Mouse (Mus musculus) cerebellum, adult (tissue): ENCODE data around the gene Dvl2.

ENCODE experiments used
- ATAC-seq: cut with Nextera tagmentation; 2 replicates; pipeline ENCODE4 v1.9.2; 2017; ENCODE audit warnings: mild to moderate bottlenecking, moderate library complexity, mixed read lengths; ENCODE audit not compliant: insufficient number of reproducible peaks, low FRiP score, low TSS enrichment

Gene Dvl2

DNA sequence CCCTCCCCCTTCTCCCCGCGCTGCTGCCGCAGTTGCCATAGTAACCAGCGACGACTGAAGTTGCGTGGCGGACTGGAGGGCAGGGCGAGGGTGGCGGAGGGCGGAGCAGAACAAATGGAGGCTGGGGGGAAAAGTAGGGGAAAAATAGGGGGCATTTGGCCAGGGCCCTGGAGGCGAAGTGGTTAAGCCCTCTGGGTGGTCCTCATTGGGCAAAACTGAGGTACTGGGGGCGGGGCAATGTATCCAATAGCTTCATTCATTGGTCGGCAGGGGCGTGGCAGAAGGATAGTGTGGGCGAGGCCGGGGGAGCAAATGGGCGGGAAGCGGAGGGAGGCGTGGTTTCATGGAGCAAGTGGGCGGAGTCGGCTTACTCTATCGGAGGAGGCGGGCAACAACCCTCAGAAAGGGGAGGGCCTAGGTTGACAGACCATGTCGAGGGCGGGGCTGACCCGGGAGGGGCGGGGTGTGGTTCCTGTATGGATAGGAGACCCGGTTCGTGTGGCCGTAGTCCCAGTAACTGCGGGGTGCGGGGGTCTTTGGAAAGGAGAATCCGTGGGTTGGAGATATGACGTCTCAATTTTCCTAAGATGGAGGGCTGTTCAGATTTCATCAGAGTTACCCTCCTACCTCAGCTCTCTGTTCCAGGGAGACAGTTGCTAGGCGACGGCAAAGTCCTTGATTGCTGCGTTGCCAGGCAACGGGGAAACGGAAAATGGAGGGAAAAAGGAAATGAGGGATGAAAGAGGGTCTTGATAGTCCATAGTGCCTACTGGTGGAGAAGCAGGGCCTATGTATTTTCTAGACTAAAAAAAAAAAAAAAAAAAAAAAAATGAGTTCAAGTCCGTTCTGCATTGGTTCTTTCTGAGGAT lies 21.1 kb downstream of the Dvl2 start:
- ATAC-seq: peak; percentile 36; the same call in 1 of the 2 replicates

DNA sequence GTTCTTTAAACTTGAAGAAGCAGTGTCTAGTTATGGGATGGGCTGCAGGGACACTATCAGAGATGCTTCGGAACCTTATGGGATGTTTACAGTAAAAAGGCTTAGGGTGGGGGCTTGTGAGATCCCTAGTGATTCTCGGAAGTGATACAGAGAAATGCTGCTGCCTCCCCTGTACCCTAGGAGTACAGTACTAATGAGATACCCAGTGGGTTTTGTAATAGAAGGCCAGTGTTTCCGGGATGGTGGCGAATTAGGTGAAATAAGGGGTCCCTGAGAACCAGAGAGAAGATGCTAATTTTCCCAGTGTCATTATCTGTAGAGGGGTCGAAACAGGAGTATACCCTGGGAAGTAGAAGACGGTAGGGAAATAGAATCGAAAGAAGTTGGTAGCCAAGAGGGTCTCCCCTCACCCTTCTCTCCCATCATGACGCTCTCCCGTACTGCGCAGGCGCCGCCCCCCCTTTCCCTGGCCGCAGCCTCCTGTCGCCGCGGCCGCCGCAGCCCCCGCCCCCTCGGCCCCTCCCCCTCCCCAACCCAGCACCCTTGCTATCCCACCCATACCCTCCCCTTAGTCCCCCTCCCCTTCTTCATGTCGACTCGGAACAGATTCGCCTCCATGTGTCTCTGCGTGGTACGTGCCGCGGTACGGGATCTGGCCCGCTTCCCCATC lies 23.2 kb downstream of the Dvl2 start:
- ATAC-seq: no peak

DNA sequence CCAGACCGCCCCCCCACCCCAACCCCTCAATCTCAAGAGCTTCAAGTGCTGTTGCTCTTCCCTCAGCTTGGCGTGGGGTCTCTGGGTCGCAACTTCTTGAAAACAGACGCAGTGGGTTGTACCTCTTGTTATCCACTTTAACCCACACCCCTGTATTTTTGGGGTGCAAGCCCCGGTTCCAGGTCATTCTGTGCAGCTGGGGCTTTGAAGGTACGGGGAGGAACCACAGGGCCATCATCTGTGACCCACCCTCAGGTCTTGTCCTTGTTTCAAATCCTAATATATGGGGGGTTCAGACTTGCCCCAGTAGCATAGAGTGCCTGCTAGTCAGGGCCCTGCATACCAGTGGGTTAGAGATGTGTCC lies 23.7 kb downstream of the Dvl2 start:
- ATAC-seq: no peak

DNA sequence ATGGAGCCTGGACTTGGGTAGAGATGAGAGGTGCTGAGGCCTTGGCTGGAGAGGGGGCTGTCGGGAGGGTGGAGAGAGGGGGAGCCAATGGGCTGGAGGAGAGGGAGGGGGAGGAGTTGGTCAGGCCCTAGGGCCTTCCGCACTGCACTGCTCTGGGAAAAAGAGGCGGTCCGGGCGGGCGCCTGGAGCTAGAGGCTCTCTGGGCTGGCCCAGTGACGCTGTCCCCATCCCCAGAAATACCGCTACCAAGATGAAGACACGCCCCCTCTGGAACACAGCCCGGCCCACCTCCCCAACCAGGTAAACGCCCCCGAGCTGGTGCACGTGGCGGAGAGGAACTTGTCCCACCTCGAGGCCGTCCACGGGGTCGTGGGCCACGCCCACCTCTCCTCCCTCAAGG lies 26.3 kb downstream of the Dvl2 start:
- 0 out of 2 replicates have a peak, but pooled peaks have one; percentile 26 for ATAC-seq

DNA sequence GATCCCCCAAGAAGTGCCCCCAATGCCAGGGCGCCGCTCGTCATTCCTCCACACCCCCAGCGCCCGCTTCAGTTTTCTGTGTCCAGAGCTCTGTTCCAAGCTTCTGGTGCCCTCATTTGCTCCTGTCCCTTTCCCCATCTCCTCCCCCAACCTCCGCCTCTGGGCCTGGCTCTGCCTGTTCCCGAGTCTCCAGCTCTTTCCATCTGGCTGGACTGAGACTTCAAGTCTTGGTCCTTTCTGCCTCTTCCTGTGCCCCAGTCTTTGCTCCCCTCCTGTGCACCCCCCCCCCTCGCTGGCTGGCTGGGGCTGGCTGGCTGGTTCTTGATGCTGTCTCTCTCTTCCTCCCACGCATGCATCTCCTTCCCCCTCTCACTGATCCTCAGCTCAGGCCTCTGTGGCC lies 27.0 kb downstream of the Dvl2 start:
- no peak for ATAC-seq

DNA sequence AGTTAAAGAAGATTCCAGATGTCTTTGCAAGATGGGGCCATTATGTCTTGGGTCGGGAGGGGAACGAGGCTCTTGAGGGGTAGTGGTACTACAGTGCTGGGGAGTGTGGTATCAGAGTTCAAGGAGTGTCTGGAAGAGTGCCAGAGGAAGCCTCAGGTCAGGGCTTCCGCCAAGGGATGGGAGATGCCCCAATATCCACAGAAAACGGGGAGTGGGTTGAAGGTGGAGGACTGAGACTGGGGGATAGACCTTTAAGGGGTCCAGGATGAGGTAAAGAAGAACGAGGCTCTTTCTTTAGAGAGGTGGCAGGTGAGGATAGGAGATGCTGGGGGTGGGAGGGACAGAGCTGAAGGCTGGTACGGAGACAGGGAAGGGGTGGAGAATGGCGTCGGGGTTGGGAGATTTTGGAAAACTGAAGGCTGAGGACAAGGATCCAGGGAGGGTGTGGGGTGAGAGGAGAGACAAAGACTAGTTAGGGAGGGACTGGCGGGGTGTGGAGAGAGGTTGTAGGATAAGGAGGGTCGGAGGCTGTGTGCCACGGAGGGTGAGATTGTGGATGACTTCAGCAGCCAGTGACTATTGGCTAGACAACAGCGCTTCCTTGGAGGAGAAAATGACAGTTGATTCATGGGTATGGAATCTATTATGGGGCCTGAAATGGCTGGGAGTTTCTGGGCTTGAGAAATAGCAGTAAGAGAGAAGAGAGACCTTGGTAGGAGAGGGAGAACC lies 28.2 kb downstream of the Dvl2 start:
- no peak for ATAC-seq

DNA sequence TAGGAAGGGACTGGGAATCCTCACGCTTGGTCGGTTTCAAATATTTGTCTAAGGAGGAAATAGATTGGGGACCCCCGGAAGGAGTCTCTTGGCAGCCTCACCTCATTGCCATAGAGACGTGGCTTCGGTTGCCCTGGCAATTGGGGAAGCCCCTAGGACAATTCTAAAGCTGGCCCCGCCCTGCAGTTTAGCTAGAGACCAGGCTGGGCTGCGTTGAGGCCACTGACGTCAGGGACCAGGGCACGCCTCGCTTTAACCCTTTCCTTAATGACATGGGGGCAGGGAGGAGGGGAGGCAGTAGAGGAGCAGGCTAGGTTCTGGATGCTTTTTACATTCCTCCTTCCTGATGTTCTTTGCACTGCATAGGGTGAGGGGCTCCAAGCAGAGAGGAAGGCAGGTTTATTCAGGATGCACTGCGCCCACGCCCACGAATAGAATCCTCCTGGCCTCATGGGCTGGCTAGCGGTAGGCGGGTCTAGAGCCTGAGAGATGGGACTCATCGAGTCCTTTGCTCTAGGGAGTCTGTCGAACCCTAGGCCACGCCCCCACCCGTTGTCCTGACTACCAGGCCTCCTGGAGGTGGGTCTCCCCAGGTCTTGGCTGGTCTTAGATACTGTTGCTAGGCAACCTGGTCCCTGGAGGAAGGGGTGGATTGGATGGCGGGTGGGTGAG lies 28.9 kb downstream of the Dvl2 start:
- no peak; the same call in 1 of the 2 replicates for ATAC-seq

DNA sequence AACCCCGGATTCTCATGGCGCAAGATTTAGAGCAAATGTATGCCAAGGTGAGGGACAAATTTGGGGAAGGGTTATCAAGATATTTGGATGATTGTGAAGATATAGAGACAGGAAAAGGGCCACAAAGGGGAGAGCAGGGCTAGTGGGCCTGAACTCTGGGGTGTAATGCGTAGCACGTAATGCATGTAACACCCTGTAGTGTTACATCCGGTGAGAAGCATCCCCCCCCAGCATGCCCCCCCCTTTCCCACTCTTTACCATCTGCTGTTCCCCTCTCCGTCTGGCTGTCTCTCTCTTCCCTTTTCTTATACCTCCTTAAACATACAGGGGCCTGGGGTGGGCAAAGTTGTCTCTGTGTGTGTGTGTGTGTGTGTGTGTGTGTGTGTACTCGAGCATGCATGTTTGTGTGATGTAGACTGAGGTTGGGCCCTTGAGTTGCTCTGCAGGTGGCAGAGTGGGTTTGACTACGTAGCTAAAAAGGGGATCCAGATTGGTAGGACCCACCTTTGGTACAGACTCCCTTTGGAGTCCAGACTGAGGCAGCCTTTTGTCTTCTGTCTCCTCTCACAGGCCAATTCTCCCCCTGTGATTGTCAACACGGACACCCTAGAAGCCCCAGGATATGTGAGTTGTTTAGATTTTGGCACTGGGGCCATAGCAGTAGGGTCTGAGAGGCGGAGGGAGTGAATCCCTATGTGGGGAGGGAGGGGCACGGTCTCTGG lies 29.6 kb downstream of the Dvl2 start:
- no peak for ATAC-seq

DNA sequence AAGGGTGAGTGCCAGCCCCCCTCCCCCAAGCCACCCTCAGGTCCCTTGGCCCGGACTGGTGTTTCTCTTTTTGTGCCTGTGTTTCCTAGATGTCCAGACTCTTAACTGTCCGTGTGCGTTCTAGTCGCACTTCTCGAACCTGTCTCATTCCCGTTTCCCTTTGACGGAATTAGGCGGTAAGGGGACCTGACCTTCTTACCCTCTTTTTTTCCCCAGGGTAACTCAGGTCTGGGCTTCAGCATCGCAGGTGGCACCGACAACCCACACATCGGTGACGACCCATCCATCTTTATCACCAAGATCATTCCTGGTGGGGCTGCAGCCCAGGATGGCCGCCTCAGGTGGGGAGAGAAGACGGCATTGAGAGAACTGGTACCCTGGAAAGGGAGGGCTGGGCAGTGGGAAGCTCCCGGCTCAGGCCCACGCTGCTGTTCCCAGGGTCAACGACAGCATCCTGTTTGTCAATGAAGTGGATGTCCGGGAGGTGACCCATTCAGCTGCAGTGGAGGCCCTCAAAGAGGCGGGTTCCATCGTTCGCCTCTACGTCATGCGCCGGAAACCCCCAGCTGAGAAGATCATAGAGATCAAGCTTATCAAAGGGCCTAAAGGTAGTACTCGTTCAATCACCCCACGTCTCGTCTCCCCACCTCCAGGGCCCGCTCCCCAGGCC lies 30.4 kb downstream of the Dvl2 start:
- ATAC-seq: no peak

DNA sequence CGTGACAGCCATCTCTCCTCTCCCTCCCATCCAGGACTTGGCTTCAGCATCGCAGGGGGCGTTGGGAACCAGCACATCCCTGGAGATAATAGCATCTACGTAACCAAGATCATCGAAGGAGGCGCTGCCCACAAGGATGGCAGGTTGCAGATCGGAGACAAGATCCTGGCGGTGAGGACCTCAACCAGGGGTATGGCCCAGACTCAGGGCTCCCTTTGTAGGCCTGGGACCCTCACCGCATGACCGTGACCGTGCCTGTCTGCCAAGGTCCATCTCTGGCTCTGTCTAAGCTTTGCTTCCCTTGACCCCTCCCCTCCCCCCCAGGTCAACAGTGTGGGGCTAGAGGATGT lies 30.9 kb downstream of the Dvl2 start:
- ATAC-seq: no peak

DNA sequence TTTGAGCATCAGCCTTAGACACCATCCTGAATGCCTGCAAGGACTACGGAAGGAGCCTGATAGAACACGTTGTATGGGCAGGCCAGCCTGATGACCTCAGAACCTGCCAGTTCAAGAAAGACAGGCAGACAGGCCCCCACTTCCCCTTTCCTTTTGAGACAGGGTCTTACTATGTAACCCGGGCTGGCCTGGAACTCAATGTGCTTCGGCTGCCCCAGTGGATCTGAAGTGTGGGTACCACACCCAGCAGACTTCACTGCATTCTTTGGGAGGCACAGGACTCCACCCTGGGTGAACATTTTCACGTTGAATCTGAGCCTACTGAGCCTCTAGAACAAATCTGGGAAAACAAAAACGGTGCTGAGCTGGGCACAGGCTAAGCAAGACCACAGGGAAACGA lies 37.8 kb downstream of the Dvl2 start:
- ATAC-seq: no peak

DNA sequence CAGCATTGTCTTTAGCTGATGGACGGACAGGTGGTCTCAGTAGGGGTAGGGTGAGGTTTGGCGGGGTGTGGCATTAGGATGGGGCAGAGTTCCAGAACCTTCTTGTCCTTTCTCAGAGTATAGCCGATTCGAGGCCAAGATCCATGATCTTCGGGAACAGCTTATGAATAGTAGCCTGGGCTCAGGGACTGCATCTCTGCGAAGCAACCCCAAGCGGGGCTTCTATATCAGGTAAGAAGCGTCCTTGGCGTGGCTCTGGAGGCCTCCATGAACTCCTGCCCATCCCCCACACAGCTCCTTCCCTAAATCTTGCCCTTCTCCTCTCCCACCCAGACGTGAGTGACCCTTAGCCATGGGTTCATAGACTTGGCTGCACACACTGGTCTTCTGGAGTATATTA lies 39.2 kb downstream of the Dvl2 start:
- no peak for ATAC-seq

DNA sequence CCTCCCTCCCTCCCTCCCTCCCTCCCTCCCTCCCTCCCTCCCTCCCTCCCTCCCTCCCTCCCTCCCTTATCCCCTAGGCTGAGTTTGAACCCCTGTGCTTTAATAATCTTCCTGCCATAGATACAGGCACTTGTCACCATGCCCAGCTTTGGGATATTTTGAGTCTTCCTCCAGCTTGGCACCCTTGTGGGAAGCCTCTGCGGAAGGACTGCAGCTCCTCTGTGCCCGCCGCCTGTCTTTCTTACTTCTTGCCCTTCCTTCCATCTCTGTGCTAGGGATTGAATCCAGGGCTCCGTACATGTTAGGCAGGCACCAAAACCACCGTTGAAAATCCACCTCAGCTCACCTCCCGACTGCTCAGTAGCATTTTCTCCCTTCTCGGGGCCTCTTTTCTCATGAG lies 39.8 kb downstream of the Dvl2 start:
- ATAC-seq: no peak

DNA sequence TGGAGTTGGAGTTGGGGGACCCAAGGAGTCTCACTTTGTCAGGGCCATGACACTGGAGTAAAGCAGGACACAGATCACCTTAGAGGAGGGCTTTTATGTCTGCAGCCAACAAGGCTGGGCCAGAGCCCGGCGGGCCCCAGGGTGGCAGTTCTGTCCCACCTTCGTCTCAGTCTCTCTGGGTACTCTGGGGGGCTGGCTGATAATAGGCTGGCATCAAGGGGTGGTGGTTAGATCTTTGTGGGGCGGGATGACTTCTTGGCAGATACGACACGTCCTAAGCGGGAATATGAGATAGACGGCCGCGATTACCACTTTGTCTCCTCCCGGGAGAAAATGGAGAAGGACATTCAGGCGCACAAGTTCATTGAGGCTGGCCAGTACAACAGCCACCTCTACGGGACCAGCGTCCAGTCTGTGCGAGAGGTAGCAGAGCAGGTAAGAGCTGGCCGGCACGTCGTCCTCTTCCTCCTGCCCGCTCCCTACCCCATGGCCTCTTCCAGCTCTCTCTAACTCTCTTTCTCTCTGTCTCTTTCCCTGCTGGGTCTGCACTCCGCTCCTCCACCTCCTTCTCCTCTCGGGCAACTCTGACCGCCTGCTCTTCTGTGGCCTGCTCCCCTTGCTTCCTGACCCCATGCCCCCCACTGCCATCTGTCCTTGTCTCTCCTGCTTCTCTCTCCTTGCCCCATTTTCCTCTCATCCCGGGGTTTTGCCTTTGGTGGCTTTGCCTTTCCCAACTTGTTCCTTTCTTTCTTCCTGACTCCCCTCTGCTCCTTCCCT lies 42.1 kb downstream of the Dvl2 start:
- ATAC-seq: no peak

DNA sequence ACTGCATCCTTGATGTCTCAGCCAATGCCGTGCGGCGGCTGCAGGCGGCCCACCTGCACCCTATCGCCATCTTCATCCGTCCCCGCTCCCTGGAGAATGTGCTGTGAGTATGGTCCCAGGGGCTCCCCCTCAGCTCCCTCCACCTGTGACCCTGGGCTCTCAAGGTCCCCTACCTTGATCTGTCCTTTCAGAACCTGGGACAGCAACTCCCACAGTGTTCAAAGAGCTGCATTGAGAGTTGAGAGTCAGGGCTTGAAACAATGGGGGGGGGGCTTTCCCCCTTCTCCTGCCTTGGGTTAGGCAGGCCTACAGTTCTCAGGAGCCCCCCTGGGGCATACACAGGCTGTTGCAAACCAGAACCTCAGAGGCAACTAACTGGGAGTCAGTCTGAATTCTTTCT lies 43.3 kb downstream of the Dvl2 start:
- no peak for ATAC-seq

DNA sequence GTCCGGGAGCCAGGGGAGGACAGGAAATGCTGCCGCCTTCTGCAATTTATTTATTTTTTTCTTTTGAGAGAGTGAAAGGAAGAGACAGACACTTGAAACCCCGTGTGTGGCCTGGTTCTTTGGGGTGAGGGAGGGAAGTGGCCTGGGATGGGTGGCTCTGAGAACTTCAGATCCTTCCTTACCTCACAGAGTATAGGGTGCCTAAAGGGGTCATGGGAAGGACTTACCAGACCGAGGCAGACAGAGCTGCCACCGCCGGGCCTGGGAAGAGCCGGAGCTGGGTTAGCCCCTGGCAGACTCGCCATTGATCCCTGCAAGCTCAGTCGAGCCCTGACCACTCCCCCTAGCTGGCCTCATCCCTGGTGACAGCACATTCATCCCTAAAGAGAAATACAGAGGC lies 45.0 kb downstream of the Dvl2 start:
- ATAC-seq: no peak

DNA sequence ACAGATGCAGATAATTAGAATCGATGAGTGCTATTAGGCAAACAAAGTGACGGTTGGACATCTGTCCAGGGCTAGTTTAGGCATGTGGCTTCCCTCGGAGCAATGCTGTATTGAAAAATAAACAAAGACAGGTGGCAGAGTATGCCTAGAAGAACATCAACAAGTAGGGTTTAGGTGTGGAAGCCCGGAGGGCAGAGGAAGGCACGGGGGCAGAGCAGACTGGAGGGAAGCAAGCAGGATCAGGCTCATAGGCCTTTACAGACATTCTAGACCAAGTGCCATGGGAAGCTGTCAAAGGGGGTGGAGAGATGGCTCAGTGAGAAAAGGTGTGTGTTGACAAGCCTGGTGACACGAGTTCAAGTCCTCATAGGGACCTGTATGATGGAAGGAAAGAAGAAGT lies 49.0 kb downstream of the Dvl2 start:
- no peak for ATAC-seq

DNA sequence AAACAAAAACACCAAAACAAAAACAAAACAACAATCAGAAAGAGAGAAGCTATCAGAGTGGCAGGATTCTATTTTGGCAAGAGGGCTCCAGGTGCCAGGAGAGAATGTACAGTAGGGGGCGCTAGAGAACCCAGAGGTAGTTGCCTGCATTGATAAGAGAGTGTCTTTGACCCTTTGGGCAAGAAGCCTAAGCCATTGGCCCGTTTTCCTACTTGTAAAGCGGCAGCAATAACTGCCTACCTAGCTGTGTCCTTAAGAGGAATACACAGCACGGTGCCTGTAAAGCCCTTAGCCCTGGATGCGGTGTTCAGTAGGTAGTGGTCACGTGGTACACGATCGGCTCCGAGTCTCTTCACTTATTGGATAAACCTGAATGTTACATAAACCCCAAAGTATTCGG lies 49.4 kb downstream of the Dvl2 start:
- no peak for ATAC-seq

DNA sequence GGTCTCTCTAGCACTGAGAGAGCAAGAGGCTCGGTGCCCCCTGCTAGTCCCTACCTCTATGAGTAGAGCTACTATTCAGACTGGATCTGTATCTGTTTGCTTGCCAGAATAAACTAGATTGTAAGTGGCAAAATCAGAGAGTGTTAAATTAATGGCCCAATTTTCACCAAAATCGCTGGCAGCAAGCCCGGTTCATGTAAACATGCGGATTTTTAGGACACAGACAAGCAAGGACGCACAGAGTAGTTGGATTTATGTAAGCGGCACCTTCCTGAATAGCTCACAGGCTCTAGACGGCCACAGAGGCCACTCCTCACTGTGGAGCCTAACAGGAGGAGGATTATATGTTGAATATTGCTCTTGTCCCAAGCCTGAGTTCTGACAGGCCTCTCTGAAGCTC lies 52.8 kb downstream of the Dvl2 start:
- ATAC-seq: no peak
